Mouse (Mus musculus): Measurements from ENCODE around the gene Lrrc15.

The Lrrc15 gene

DNA sequence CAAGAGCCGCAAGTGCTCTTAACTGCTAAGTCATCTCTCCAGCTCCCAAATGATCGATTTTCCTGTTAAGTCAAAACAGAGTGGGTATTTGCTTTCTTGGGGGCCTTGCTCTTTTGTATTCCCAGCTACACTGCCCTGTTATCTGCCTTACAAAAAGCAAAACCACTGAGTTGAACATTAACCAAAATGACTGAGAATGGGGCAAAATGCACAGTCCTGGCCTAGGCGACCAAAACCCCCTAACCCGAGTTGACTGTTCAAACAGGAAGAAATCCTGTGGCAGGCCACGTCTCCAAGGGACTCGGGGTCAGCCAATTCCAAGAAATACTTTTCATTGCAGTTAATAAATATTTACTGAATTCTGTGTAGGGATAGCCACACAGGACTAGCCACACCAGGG lies 44.3 kb downstream of the Lrrc15 start:
- no peak for DNase-seq (ENCODE audit: low read depth, low spot score)

DNA sequence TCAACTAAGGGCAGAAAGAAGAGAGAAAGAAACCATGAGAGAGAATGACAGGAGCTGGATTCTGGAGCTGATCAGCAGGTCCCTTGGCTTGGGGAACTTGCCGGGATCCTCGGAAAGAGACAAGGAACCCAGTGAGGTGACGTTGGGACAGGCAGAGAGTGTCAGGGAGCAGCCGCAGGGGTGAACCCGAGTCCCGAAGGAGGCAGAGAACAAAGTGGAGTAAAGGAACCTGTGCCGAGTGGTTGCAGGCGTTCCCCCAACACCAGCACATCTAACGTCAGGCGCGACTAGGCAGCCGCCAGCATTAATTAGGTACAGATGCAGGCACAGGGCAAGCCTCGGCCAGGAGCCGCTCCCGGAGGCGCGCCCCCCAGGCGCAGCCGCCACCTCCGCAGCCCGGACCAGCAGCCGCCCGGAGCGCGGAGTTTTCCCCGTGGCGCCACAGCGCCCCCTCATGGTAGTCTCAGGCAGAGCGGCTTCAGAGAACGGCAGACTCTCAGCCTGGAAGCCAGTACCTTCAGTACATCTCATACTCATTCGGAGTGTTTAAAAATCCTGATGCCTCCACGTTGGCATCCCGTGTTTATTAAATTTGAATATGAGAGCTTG lies 46.9 kb downstream of the Lrrc15 start:
- DNase-seq (ENCODE audit: low read depth, low spot score): peak; percentile 22

DNA sequence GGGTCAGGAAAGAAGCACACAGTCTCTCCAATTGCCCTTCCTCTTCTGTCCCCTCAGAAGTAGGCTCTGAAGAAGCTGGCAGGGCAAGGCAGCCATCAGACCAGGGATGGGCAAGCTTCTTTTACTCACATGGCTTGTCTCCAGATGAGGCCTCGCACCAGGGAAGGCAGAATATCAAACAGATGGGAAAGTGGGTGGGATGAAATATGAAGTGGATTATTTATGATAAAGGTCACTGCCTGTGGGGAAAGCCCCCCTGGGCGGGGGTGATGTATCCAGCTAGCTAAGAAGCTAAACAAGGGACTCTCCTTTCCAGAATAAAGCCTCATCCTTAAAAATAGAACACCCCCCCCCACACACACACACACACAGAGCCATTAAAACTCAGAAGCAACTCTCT lies 47.5 kb downstream of the Lrrc15 start:
- no peak for DNase-seq (ENCODE audit: low read depth, low spot score)

- no peak for DNase-seq (ENCODE audit: low read depth, low spot score)
Measured at GRCm38 (mm10) chr16:30234636-30235546, 48.2 kb downstream of the Lrrc15 start.

DNA sequence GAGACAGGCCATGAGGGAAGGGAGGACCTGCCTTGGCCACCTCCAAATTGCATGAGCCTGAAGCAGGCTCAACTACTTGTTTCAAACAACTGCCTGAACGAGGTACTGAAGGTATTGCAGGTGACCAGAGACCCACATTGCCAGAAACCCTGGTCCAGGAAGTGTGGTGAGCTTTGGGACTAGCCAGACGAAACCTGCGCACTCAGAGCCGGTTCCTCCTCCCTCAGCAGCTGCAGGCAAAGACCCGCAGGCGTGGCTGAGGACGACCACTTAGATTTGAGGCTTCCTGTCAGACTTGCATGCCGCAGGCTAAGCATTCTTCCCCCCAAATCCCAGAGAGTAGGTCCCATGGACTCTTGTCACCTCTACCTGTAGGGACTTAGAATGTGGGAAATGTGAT lies 49.0 kb downstream of the Lrrc15 start:
- no peak for DNase-seq (ENCODE audit: low read depth, low spot score)

DNA sequence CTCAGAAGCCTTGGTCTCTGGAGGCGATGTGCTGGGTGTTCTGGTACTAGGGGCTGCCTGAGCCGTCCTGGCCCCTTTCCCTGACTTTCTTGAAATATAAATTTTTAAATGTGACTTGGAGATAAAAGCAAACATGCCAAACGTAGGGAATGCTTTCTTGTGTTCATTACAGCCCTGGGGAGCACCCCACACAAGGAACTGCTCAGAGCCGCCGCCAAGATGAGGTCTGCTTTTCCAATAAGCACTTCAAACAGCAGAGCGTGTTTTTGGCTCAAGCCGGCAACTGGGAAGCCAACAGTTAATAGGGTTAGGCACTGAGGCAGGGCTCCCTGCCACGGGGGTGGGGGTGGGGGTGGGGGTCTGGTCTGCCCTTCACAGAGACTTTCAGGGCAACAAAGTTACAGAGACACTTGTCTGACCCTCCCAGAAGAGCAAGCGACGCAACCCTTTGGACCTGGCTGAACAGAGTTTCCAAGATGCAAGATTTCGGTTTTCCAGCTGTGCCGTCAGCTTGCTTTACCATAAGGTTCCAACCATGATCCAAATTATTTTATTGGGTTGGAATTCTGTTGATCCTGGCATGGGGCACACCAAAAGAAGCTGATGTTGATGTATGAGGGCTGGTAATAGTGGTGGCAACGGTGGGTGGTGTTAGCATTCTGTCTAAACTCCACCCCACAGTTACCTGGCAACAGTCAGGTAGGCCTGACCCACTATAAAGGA lies 51.0 kb downstream of the Lrrc15 start:
- peak; percentile 4 for DNase-seq (ENCODE audit: low read depth, low spot score)

DNA sequence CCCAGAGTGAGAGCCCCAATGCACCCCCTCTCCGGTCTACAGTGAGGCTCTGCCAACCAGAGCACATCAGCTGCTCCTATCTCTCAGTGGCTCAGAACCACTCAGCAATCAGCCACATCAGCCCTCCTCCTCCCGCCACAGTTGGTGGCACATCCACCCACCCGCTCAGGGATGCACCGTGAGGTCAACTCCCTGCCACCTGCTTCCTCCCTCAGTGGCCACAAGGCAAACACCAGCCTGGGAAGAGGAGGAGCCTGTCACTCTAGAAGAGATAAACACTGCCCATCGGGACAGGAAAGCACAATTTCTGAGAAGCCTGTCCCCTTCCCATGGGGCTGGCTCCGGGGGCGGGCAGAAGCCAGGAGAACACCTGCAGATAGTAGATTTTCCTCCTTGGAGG lies 55.7 kb downstream of the Lrrc15 start:
- no peak for DNase-seq (ENCODE audit: low read depth, low spot score)

DNA sequence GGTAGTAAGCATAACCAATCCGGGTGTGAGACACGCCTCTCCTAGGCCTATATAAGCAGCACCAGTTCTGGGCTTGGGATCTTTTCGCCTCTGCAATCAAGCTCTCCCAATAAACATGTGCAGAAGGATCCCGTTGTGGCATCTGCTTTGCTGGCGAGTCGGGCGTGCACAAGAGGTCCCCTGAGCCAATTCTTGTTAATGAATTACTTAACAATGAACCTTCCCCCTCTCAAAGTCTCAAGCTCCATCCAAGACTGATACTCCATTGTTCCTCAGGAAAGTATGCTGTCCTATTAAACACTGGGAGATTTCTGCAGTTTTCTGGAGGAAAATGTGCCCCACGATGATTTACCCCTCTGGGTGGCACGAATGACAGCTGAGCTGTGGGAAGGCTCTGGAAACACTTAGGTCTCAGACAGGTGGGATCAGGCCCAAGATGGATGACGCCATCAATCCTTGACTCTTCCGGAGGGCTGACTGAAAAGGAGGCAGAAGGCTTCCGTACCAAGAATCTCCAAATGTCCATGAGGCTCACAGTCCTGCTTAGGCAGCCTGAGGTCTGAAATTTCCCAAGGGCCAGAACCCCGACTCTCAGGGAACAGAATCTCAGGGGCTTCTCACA lies 61.8 kb downstream of the Lrrc15 start:
- DNase-seq (ENCODE audit: low read depth, low spot score): no peak

Measured in brain, embryonic 18.5 days (tissue).